Mouse (Mus musculus) stomach, embryonic 15.5 days (tissue): ENCODE measurements around the gene Pole4. TPM values are rescaled to one million over a fixed set of nuclear protein-coding genes. Genes with fewer than 3 reads are reported as not detected.

Experiments
- ATAC-seq: fragments of 200-750 bp; cut with Nextera tagmentation; 2 replicates; pipeline ENCODE4 v1.8.0; 2017; ENCODE audit warnings: low read depth, moderate number of reproducible peaks, moderate TSS enrichment; ENCODE audit not compliant: insufficient read depth, low FRiP score
- H3K27ac ChIP-seq: fragments of 300-500 bp; sonication (generic); 2 replicates; pipeline ENCODE4 v1.5.1; 2015; ENCODE audit warnings: mild to moderate bottlenecking, inconsistent platforms
- H3K27me3 ChIP-seq: fragments of 300-500 bp; sonication (generic); replicated peaks from 2 replicates; pipeline ENCODE4 v1.6.1; 2015; ENCODE audit warnings: inconsistent platforms
- H3K36me3 ChIP-seq: fragments of 300-500 bp; sonication (generic); 2 replicates; pipeline ENCODE4 v1.6.1; 2015; ENCODE audit warnings: inconsistent platforms
- H3K4me1 ChIP-seq: fragments of 300-500 bp; sonication (generic); 2 replicates; pipeline ENCODE4 v1.6.1; 2015; ENCODE audit warnings: inconsistent platforms
- H3K4me2 ChIP-seq: fragments of 300-500 bp; sonication (generic); 2 replicates; pipeline ENCODE4 v1.6.1; 2015; ENCODE audit warnings: mild to moderate bottlenecking, inconsistent platforms
- H3K4me3 ChIP-seq: fragments of 300-500 bp; sonication (generic); replicated peaks from 2 replicates; pipeline ENCODE4 v1.5.1; 2015; ENCODE audit warnings: inconsistent platforms
- H3K9ac ChIP-seq: fragments of 300-500 bp; sonication (generic); 2 replicates; pipeline ENCODE4 v1.6.1; 2015; ENCODE audit warnings: inconsistent platforms
- H3K9me3 ChIP-seq: fragments of 300-500 bp; sonication (generic); 2 replicates; pipeline ENCODE4 v1.6.1; 2016; ENCODE audit warnings: inconsistent platforms
- WGBS: fragments of 180-500 bp; shearing (Covaris S2); methylation state at CpG from one replicate; pipeline ENCODE4 v1.1.7; 2015; 5-methylcytosine and 5-hydroxymethylcytosine counted together
- polyA plus RNA-seq: library from polyadenylated mRNA; unstranded; fragments of >200 nt; fragmentation: Nextera tagmentation; extraction: Ambion mirVana; gene quantifications from 2 replicates; pipeline ENCODE4 v1.2.1, GENCODE M21; 2015

Pole4 gene
- polyA plus RNA-seq, 1 experiment from 2014 or later, result 110 TPM

- Histone ChIP-seq H3K4me2 (0 out of 2 replicates have a peak overlapping the region, but pooled peaks have one; percentile 35), H3K4me3 (no peak overlapping the region), H3K9ac (no peak overlapping the region), H3K4me1 (no peaks in the 10 kb centered on the region), H3K36me3 (peaks cover 19% of the 10 kb centered on the region), H3K27me3 (no peaks in the 10 kb centered on the region), H3K9me3 (no peaks in the 10 kb centered on the region), H3K27ac (peak overlapping the region; percentile 8; the same call in 1 of the 2 replicates)
- 22% methylated on average over 6 of the region's 6 CpGs for WGBS
- peak; percentile 67; the same call in 1 of the 2 replicates for ATAC-seq
Measured at GRCm38 (mm10) chr6:82740269-82740668, 35.1 kb upstream of the Pole4 start.

- Histone ChIP-seq H3K27me3 (no peaks in the 10 kb centered on the region), H3K9ac (no peak overlapping the region), H3K27ac (no peak overlapping the region), H3K4me2 (no peak overlapping the region), H3K4me1 (no peaks in the 10 kb centered on the region), H3K9me3 (no peaks in the 10 kb centered on the region), H3K4me3 (no peak overlapping the region), H3K36me3 (peaks cover 25% of the 10 kb centered on the region)
- WGBS, result 90% methylated on average over 27 of the region's 27 CpGs
- no peak for ATAC-seq
Measured at GRCm38 (mm10) chr6:82737634-82738540, 32.7 kb upstream of the Pole4 start.

- no peak overlapping the region for H3K27ac ChIP-seq
Measured at GRCm38 (mm10) chr6:82736626-82737600, 31.7 kb upstream of the Pole4 start.

DNA sequence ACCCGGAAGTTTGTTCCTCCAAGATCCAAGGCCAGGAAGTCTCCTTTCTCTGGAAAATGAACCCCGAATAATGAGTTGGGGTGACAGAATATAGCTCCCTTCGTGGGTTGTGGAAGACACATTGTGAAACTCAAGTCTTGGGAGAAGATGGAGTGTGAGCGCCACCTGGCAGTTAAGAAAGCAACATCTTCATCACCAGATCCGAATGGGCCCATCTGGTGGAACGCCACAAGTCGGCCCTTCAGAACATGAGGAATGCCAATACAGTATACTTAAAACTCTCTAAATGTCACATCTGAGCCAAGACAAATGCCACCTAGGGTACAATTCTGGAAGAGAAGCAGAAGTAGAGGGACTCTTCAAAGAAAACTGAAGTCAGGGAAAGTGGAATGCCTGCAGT lies 30.2 kb upstream of the Pole4 start:
- WGBS, result 81% methylated on average over 7 of the region's 7 CpGs

More at GRCm38 (mm10) chr6:82736626-82737600, 31.7 kb upstream of the Pole4 start:
- no peak overlapping the region for H3K4me3 ChIP-seq
- no peak overlapping the region for H3K4me2 ChIP-seq
- peaks cover 25% of the 10 kb centered on the region for H3K36me3 ChIP-seq
- ATAC-seq, result no peak
- H3K4me1 ChIP-seq, result no peaks in the 10 kb centered on the region
- H3K9ac ChIP-seq, result no peak overlapping the region
- no peaks in the 10 kb centered on the region for H3K9me3 ChIP-seq
- no peaks in the 10 kb centered on the region for H3K27me3 ChIP-seq
- WGBS, result 84% methylated on average over 25 of the region's 25 CpGs

GRCm38 (mm10) chr6:82728635-82729034 lies 23.5 kb upstream of the Pole4 start:
- Histone ChIP-seq H3K27ac (no peak overlapping the region), H3K27me3 (no peaks in the 10 kb centered on the region), H3K4me1 (no peaks in the 10 kb centered on the region), H3K4me2 (no peak overlapping the region), H3K36me3 (peaks cover 38% of the 10 kb centered on the region), H3K9me3 (no peaks in the 10 kb centered on the region), H3K4me3 (no peak overlapping the region), H3K9ac (no peak overlapping the region)
- WGBS, result 93% methylated on average over 21 of the region's 21 CpGs
- no peak for ATAC-seq

More for the DNA sequence above, 30.2 kb upstream of the Pole4 start:
- no peaks in the 10 kb centered on the region for H3K4me1 ChIP-seq
- H3K9ac ChIP-seq, result no peak overlapping the region
- ATAC-seq, result no peak
- no peaks in the 10 kb centered on the region for H3K9me3 ChIP-seq
- H3K4me2 ChIP-seq, result no peak overlapping the region
- H3K36me3 ChIP-seq, result peaks cover 33% of the 10 kb centered on the region
- no peaks in the 10 kb centered on the region for H3K27me3 ChIP-seq
- H3K4me3 ChIP-seq, result no peak overlapping the region
- no peak overlapping the region for H3K27ac ChIP-seq

DNA sequence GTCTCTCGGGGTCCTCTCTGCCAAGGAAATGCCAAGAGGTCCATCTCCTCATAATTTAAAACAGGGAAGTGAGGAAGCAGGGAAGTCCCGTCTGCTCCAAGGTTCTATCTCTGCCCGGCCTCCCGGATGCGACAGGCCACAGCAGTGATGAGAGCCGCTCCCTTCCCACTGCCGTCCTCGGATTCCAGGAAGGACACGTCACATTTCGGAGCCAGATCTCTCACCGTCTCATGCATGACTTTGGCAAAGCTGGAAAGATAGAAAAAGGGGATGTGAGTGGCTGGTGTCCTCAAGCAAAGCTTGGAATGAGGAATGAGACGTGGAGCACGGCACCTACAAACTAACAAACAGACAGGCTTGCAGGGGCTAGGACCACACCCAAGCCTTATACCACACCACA lies 22.0 kb upstream of the Pole4 start:
- no peak overlapping the region for H3K9ac ChIP-seq

GRCm38 (mm10) chr6:82723321-82723720 lies 18.2 kb upstream of the Pole4 start:
- Histone ChIP-seq H3K4me3 (no peak overlapping the region), H3K4me2 (no peak overlapping the region), H3K9ac (no peak overlapping the region), H3K9me3 (no peaks in the 10 kb centered on the region), H3K27me3 (no peaks in the 10 kb centered on the region), H3K27ac (peak overlapping the region; percentile 27), H3K36me3 (peaks cover 22% of the 10 kb centered on the region; the same call in 1 of the 2 replicates), H3K4me1 (peaks cover 7% of the 10 kb centered on the region; the same call in 1 of the 2 replicates)
- WGBS, result 34% methylated on average over 5 of the region's 5 CpGs
- ATAC-seq, result peak; percentile 53; the same call in 1 of the 2 replicates

More for the DNA sequence above, 22.0 kb upstream of the Pole4 start:
- Histone ChIP-seq H3K4me2 (no peak overlapping the region), H3K4me1 (peaks cover 7% of the 10 kb centered on the region; the same call in 1 of the 2 replicates), H3K27ac (no peak overlapping the region), H3K36me3 (peaks cover 38% of the 10 kb centered on the region), H3K4me3 (no peak overlapping the region), H3K27me3 (no peaks in the 10 kb centered on the region), H3K9me3 (no peaks in the 10 kb centered on the region)
- no peak for ATAC-seq
- 91% methylated on average over 13 of the region's 13 CpGs for WGBS

DNA sequence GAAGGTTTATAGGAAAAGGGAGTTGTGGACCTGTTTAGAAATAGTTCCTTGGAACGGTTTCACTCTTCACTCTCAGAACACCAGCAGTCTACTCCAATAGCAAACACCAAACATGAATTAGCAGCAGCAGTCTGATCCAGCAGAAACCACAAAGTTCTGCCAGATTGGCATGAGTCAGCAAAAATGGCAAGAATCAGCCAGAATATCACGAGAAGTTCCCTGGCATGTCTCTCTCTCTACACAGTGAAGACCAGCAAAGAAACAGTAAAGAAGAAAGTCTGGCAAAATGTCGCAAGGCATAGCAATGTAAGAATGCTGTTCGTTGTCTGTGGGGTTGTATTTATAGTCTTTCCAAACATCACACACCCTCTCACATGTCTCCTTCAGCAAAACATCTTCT lies 11.0 kb upstream of the Pole4 start:
- Histone ChIP-seq H3K9ac (no peak overlapping the region), H3K27ac (peak overlapping the region; percentile 2; the same call in 1 of the 2 replicates), H3K4me1 (no peaks in the 10 kb centered on the region), H3K4me3 (no peak overlapping the region), H3K27me3 (no peaks in the 10 kb centered on the region), H3K9me3 (no peaks in the 10 kb centered on the region), H3K4me2 (no peak overlapping the region), H3K36me3 (no peaks in the 10 kb centered on the region)
- WGBS, result 54% methylated on average over 4 of the region's 4 CpGs
- ATAC-seq, result no peak

DNA sequence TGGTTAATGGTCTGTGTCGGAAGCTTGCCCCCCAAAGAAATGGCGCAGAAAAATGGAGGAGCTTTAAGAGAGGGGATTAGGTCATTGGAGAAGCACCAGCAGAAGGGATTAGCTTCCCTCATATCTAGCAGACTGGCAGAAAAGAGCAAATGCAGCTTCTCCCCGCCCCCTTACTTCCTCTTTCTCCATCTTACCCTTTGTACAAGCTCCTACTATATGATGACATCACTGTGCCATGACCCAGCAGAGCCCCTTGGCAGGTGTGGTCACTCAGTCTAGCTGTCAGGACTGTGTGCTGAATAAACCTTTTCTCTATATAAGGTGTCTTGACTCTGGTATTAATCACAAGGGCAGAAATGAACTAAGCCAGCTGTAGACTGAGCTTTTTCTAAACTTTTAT lies 10.5 kb upstream of the Pole4 start:
- Histone ChIP-seq H3K4me3 (no peak overlapping the region), H3K27ac (peak overlapping the region; percentile 64; the same call in 1 of the 2 replicates), H3K4me1 (no peaks in the 10 kb centered on the region), H3K4me2 (no peak overlapping the region), H3K9ac (no peak overlapping the region), H3K36me3 (no peaks in the 10 kb centered on the region), H3K9me3 (no peaks in the 10 kb centered on the region), H3K27me3 (no peaks in the 10 kb centered on the region)
- ATAC-seq, result peak; percentile 67; the same call in 1 of the 2 replicates
- whole genome bisulfite sequencing, result 69% methylated on average over 3 of the region's 3 CpGs

DNA sequence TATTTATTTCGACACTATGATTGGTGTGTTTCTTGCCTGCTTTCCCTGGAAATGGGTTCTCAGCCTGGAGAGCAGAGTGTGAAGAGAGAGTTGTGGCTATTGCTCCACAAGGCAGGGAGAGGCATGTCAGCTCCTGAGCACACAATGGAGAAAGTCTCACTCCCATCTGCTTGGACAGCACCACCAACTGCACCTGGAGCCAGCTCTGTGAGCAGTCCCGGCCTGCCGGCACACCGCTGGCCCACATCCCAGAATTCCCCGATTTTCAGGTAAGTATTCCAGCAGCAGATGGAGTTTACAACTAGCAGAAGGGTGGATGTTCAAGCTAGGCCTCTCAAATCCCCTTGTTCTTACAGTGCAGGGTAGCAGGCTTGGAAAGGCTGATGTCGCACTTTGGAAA lies 10.1 kb upstream of the Pole4 start:
- WGBS, result 72% methylated on average over 6 of the region's 6 CpGs
- 0 out of 2 replicates have a peak, but pooled peaks have one; percentile 21 for ATAC-seq
- H3K27ac ChIP-seq, result peak overlapping the region; percentile 64; the same call in 1 of the 2 replicates

GRCm38 (mm10) chr6:82714841-82715240 lies 9.7 kb upstream of the Pole4 start:
- H3K9ac ChIP-seq, result no peak overlapping the region
- WGBS, result 65% methylated on average over 5 of the region's 5 CpGs
- H3K27me3 ChIP-seq, result no peaks in the 10 kb centered on the region
- H3K4me1 ChIP-seq, result no peaks in the 10 kb centered on the region
- H3K4me3 ChIP-seq, result no peak overlapping the region
- no peaks in the 10 kb centered on the region for H3K9me3 ChIP-seq
- peak overlapping the region; percentile 64; the same call in 1 of the 2 replicates for H3K27ac ChIP-seq
- ATAC-seq, result peak; percentile 41; the same call in 1 of the 2 replicates
- no peak overlapping the region for H3K4me2 ChIP-seq
- no peaks in the 10 kb centered on the region for H3K36me3 ChIP-seq

More for the DNA sequence above, 10.1 kb upstream of the Pole4 start:
- no peaks in the 10 kb centered on the region for H3K27me3 ChIP-seq
- H3K4me1 ChIP-seq, result no peaks in the 10 kb centered on the region
- no peak overlapping the region for H3K4me3 ChIP-seq
- no peaks in the 10 kb centered on the region for H3K36me3 ChIP-seq
- no peak overlapping the region for H3K9ac ChIP-seq
- no peaks in the 10 kb centered on the region for H3K9me3 ChIP-seq
- H3K4me2 ChIP-seq, result no peak overlapping the region
